Mouse (Mus musculus): ENCODE results near the gene Pcolce. TPM values are rescaled to one million over a fixed set of nuclear protein-coding genes. Genes with fewer than 3 reads are reported as not detected.
A peak's percentile ranks its signal among the peaks of the same experiment; 100 is the strongest.
"Not testable (repeated sequence)": the region's sequence is repeated elsewhere in the genome, so short reads cannot be mapped to it uniquely, and the experiment has no call there.

Pcolce gene
- polyA plus RNA-seq, 1 experiment, result 42.7 TPM

DNA sequence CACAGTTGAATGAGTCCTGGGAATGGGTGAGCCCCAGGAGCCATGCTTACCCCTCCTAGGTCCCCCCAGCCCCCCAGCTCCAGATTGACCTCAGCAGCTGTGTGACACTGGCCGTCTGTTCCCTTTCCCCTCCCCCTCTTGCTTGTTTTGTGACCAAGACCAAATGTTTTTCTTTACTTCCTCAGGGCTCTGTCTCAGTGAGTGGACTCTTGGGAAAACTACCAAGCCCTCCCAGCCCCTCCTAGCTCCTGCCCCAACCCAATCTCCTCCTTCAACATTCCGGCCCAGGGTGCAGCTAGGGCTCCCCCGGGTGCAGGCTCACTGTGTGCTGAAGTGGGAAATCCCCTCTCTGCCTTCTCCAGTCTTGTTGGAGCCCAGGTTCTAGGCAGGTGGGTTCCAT, 17.0 kb upstream of the Pcolce start:
- DNase-seq (ENCODE audit: low read depth, low spot score), result no peak
- 12% methylated on average over 3 of the region's 3 CpGs for WGBS

DNA sequence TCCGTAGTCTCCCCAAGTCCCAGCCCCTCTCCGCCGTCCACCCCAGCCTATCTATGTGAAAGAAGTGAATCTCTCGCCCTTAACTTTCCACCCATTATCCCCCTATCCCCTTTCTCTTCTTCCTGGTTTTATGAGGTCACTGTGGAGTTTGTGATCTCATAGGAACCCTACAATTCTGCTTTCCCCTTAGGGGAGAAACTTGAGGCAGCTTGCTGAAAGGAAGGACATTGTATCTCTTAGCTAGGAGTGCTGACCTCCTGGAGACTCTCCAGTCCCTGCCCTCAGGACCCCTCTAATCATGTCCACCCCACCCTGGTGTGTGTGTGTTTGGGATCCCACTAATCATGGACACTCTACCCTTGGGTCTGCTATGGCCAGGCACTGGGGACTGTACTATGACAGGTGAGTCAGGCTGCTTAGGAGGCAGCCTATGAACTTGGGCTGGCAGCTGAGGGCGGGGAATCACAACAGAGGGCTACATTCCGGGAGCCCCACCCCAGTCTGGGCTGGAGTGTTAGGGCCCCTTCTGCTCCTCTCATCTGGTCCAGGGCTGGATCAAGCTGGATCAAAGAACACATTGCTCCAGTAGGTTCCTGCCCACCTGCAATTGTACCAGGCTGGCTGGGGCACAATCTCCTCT, 16.4 kb upstream of the Pcolce start:
- WGBS, result 6% methylated on average over 6 of the region's 6 CpGs

GRCm38 (mm10) chr5:137629306-137629721, 15.7 kb upstream of the Pcolce start:
- WGBS, result under 1% methylated on average over 23 of the region's 23 CpGs
- no peak for DNase-seq (ENCODE audit: low read depth, low spot score)

More for the DNA sequence above, 16.4 kb upstream of the Pcolce start:
- no peak for DNase-seq (ENCODE audit: low read depth, low spot score)

- WGBS, result under 1% methylated on average over 45 of the region's 46 CpGs
Observed at GRCm38 (mm10) chr5:137628498-137629305, 15.1 kb upstream of the Pcolce start, which contains the start of the genes Fbxo24, Lrch4 and Gm20605. Gene Fbxo24 (minus strand): TSS chr5:137629002. Gene Lrch4 (plus strand): TSS chr5:137629121. Gene Gm20605 (plus strand): TSS chr5:137629175.

GRCm38 (mm10) chr5:137627991-137628390, 14.4 kb upstream of the Pcolce start:
- WGBS, result under 1% methylated on average over 9 of the region's 9 CpGs
- no peak for DNase-seq (ENCODE audit: low read depth, low spot score)

More at GRCm38 (mm10) chr5:137628498-137629305, 15.1 kb upstream of the Pcolce start, which contains the start of the genes Fbxo24, Lrch4 and Gm20605:
- DNase-seq (ENCODE audit: low read depth, low spot score), result peak; percentile 99

- WGBS, result 57% methylated on average over 11 of the region's 11 CpGs
- DNase-seq (ENCODE audit: low read depth, low spot score), result no peak
Observed at GRCm38 (mm10) chr5:137623937-137624530, 10.4 kb upstream of the Pcolce start.

- DNase-seq (ENCODE audit: low read depth, low spot score), result no peak
- WGBS, result 56% methylated on average over 7 of the region's 7 CpGs
Observed at GRCm38 (mm10) chr5:137615347-137615746, 1.8 kb upstream of the Pcolce start.

DNA sequence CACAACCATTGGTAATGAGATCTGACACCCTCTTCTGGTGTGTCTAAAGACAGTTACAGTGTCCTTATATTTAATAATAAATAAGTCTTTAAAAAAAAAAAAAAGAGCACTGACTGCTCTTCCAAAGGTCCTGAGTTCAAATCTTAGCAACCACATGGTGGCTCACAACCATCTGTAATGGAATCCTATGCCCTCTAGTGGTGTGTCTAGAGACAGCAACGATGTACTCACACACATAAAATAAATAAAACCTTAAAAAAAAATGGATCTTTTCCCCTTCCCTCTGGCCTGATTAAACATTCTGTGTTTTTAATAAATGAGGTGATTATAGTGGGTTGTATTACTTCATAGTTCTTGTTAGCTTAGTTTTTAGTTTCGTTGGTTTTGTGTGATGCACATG, 1.3 kb upstream of the Pcolce start:
- not testable (repeated sequence) for DNase-seq (ENCODE audit: low read depth, low spot score)
- WGBS, result 87% methylated on average over 2 of the region's 2 CpGs

- no peak for DNase-seq (ENCODE audit: low read depth, low spot score)
- WGBS, result 77% methylated on average over 5 of the region's 5 CpGs
Observed at GRCm38 (mm10) chr5:137613076-137613475, 508 bp downstream of the Pcolce start.

- DNase-seq (ENCODE audit: low read depth, low spot score), result no peak
- 25% methylated on average over 6 of the region's 6 CpGs for WGBS
Observed at GRCm38 (mm10) chr5:137611245-137611602, 2.4 kb downstream of the Pcolce start.

- WGBS, result 41% methylated on average over 12 of the region's 12 CpGs
Observed at GRCm38 (mm10) chr5:137610548-137611244, 2.9 kb downstream of the Pcolce start.

DNA sequence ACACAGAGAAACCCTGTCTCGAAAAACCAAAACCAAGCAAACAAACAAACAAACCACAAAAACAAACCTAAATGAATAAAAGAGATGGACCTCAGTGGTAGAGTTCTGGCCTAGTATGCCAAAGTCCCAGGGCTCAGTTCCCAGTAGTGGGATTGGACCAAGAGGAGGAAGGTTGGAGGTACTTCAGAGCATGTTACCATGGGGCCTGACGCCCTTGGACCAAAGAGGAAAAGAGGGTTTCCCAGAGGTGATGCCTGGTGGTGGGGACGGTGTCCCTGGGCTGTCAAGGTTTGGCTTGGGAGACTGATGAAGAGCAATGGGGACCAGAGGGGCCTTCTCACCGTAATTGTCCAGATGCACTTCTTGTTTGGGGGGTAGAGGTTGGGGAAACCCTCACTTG, 3.5 kb downstream of the Pcolce start:
- 72% methylated on average over 4 of the region's 4 CpGs for WGBS
- no peak for DNase-seq (ENCODE audit: low read depth, low spot score)

More at GRCm38 (mm10) chr5:137610548-137611244, 2.9 kb downstream of the Pcolce start:
- no peak for DNase-seq (ENCODE audit: low read depth, low spot score)

GRCm38 (mm10) chr5:137609292-137609691, 4.3 kb downstream of the Pcolce start:
- DNase-seq (ENCODE audit: low read depth, low spot score), result no peak
- 62% methylated on average over 3 of the region's 3 CpGs for WGBS

GRCm38 (mm10) chr5:137608654-137609190, 4.9 kb downstream of the Pcolce start:
- DNase-seq (ENCODE audit: low read depth, low spot score), result no peak
- 57% methylated on average over 23 of the region's 23 CpGs for WGBS

DNA sequence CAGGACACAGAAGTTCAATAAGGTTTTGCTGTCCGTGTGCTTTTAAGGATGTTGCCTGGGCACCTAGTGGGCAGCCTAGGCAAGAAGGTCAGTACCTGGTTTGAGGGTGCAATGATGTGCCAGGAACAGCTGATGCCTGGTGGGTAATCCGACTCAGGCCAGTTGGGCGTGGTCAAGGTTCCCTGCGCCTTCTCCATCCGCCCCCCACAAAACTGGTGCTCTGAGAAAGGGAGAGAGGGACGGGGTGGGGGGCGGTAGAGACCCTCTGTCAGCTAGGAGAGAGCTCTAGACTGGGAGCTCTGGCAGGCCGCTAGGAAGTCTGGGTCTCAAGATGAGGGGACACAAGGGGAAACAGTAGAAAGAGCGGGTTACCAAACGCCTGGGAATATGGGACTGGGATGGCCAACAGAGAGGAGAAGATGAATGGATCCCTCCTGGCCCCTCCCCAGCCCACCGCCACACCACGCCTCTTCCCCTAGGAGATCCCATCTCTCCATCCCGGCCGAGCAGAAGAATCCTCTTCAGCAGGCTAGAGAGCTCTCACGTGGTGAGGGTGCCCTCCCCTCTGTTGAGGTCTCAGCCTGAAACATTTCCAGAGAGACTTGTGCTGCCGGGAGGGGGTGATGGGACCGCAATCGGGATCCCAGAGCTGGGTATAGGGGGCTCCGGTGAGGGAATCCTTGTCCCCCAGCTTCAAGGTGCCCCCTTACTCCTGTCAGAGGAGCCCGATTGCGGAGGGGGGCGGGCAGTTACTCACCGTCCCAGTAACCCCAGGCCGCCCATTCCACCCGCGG, 5.5 kb downstream of the Pcolce start:
- WGBS, result 66% methylated on average over 26 of the region's 26 CpGs
- no peak for DNase-seq (ENCODE audit: low read depth, low spot score)

DNA sequence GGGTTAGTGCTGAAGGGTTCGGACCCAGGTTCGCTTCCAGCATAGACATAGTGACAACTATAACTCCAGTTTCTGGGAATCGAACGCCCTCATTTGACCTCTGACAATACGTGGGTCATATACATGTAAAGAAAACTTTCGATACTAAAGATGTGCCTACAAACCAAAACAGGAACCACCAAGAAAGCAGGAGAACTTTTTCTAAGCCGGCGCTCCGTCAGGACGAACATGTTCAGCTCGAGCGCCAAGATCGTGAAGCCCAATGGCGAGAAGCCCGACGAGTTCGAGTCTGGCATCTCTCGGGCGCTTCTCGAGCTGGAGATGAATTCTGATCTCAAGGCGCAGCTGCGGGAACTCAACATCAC, 12.2 kb downstream of the Pcolce start:
- WGBS, result under 1% methylated on average over 22 of the region's 22 CpGs
- no peak for DNase-seq (ENCODE audit: low read depth, low spot score)

- under 1% methylated on average over 41 of the region's 41 CpGs for WGBS
- DNase-seq (ENCODE audit: low read depth, low spot score), result peak; percentile 99
Observed at GRCm38 (mm10) chr5:137600619-137601364, 12.8 kb downstream of the Pcolce start, which contains the start of gene Mospd3. Gene Mospd3 (minus strand): TSS chr5:137601058.

DNA sequence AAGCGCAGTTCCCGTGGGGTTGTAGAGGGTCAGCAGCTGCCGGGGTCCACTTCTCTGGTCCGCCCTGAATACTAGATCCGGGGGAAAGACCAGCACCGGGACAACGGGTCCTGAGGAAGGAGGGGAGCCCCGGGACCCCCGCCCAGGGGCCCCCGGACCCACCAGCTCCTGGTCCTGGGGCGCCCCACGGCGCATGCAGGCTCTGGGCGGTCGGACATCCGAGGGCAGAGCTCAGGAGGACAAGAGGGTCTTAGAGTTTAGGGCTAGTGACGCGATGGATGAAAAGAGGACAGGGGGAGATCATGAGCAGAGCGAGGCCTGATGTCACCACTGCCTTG, 13.3 kb downstream of the Pcolce start:
- no peak for DNase-seq (ENCODE audit: low read depth, low spot score)
- WGBS, result 3% methylated on average over 19 of the region's 19 CpGs
